Mouse (Mus musculus) erythroblast, embryonic 14.5 days (primary cell): ENCODE measurements at regions not wholly inside any gene's neighbourhood (a gene's known extent, or its start where the extent isn't known, plus 50 kb on each side); places are given as distances from the start of the nearest gene placed in this dataset.

Source experiments
- H3K27me3 ChIP-seq: 2 replicates; pipeline ENCODE4 v1.6.1; 2012; ENCODE audit warnings: inconsistent platforms; ENCODE audit not compliant: control insufficient read depth
- H3K36me3 ChIP-seq: 2 replicates; pipeline ENCODE4 v1.6.1; 2012; ENCODE audit warnings: mild to moderate bottlenecking, inconsistent platforms; ENCODE audit not compliant: control insufficient read depth
- H3K4me1 ChIP-seq: 2 replicates; pipeline ENCODE4 v1.6.1; 2012; ENCODE audit warnings: inconsistent platforms; ENCODE audit not compliant: control insufficient read depth
- H3K4me3 ChIP-seq: replicated peaks from 2 replicates; pipeline ENCODE3; 2012; ENCODE audit warnings: moderate library complexity, mild to moderate bottlenecking, inconsistent platforms
- H3K9me3 ChIP-seq: 2 replicates; pipeline ENCODE4 v1.6.1; 2012; ENCODE audit warnings: low read length, inconsistent platforms, mixed read lengths; ENCODE audit not compliant: control insufficient read depth
- GATA1 ChIP-seq: IDR thresholded peaks from 2 replicates; pipeline ENCODE4 v1.6.1; 2012; ENCODE audit warnings: low read length, inconsistent platforms, mixed read lengths
- TAL1 ChIP-seq: IDR thresholded peaks from 3 replicates; pipeline ENCODE4 v1.6.1; 2012; ENCODE audit warnings: low read length, inconsistent platforms, mixed read lengths

DNA sequence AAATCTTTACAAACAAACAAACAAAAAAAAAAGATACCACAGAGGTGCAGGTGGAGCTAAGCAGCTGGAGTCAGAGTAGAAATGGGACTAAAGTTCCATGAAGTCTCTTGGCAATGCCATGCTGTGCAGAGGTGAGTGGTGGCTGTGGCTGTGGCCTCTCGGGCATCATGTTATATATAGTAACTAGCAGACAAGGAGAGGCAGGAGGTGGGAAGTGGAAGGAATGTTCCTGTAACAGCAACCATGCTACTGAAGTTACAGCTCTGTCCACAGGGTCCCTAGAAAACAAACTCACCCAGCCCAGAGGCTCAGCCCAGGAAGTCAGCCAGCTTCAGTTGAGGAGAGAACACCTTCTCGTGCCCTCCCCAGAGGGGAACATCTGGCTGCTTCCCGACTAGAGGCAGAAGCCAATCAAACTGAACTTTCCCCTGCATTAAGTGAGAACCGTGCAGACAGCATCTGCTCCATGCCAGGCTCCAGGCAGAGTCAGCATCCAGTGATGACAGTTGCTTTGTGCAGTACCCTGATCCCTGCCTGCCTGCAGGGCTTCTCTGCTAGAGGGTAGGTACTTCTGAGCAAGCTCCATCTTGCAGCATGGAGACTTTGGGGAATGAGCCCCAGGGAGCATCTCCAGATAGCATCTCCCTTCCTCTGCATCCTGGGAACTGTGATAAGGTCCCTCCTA, 154.2 kb downstream of the Rybp start:
- TF ChIP-seq GATA1, result no peak
- no peak for TF ChIP-seq TAL1
- H3K9me3 ChIP-seq, result no peaks in the 10 kb centered on the region
- no peaks in the 10 kb centered on the region for H3K36me3 ChIP-seq
- H3K27me3 ChIP-seq, result no peaks in the 10 kb centered on the region
- H3K4me3 ChIP-seq, result no peak overlapping the region
- no peaks in the 10 kb centered on the region for H3K4me1 ChIP-seq

DNA sequence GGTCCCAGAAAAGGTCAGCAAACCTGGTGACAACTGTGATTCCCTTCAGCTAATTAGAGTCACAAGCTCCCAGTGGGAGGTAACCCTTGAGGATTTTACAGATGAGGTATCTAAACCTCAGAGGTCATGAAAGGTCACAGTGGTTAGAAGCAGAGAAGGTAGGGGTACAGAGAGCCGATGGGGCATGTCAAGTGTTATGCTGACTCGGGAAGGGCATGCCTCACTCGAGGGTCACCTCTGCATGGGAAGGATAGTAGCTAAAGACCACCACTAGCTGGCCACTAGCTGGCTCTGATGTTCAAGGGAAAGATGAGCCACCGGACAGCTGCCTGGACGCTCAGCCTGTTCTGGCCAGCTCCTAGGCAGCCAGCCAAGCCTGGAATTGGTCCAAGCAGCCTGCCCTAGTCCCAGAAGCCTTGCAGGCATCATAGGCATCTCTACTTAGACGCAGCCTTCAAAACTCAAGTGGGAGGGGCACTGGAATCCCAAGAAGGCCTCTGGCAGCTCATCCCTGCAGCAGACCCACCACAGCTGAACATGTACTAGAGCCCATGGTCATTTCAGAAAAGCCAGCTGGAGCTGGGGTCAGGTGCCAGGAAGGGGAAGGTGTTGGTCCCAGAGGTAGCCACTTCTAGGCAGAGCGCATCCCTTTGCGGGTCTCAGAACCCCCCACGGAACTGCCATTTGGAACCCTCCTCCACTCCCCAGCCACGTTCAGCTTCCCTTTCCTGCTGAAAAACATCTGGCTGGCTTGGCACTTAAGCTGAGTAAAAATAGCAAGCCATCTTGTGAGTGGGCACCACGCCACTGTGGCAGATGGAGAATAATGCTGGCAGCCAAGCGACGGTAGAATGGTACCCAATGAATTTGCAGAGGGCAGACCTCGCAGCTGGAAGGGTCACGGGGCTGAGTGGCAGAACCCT, 159.8 kb downstream of the Rybp start:
- no peaks in the 10 kb centered on the region for H3K27me3 ChIP-seq
- no peaks in the 10 kb centered on the region for H3K36me3 ChIP-seq
- no peaks in the 10 kb centered on the region for H3K4me1 ChIP-seq
- H3K9me3 ChIP-seq, result no peaks in the 10 kb centered on the region
- TF ChIP-seq GATA1, result no peak
- no peak overlapping the region for H3K4me3 ChIP-seq

DNA sequence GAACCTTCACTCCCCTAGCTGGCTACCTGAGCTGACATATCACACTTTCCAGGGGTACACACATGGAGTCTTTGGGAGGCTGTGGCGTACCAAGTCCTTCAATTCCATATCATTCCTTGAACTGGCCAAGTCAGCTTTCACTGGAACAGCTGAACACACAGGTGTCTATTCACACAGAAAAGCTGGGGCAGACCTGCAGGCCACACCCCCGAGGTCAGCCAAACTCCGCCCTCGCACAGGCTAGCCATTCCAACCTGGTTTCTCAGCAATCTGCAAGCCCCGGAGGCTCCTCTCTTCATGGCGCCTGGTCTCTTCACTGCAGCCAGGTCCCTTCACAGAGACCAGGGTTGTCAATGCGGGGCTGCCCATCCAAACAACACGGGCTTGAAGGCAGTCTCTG, 160.5 kb downstream of the Rybp start:
- H3K9me3 ChIP-seq, result no peaks in the 10 kb centered on the region
- H3K36me3 ChIP-seq, result no peaks in the 10 kb centered on the region
- H3K4me1 ChIP-seq, result no peaks in the 10 kb centered on the region
- no peak overlapping the region for H3K4me3 ChIP-seq
- TF ChIP-seq GATA1 (no peak), TAL1 (no peak)
- no peaks in the 10 kb centered on the region for H3K27me3 ChIP-seq

DNA sequence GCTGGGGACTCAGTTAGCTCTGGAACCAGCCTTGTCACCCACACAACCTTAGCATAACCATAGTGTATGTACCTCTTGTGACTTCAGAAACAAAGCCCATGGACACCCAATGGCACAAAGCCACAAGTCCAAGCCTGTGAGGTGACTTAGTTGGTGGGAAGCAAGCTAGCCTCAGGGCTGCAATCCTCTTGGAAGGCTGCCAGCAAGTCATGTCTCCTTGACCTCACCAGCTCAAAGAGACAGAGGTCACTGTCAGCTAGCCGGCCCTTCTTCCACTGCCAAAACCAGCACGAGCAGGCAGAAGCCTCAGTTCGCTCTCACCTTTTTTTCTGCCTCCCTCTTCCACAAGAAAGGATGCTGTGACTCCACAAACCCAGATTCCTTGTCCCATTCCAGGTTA, 161.0 kb downstream of the Rybp start:
- no peaks in the 10 kb centered on the region for H3K27me3 ChIP-seq
- no peaks in the 10 kb centered on the region for H3K36me3 ChIP-seq
- no peak overlapping the region for H3K4me3 ChIP-seq
- H3K9me3 ChIP-seq, result no peaks in the 10 kb centered on the region
- no peaks in the 10 kb centered on the region for H3K4me1 ChIP-seq
- TF ChIP-seq GATA1 (no peak), TAL1 (no peak)

DNA sequence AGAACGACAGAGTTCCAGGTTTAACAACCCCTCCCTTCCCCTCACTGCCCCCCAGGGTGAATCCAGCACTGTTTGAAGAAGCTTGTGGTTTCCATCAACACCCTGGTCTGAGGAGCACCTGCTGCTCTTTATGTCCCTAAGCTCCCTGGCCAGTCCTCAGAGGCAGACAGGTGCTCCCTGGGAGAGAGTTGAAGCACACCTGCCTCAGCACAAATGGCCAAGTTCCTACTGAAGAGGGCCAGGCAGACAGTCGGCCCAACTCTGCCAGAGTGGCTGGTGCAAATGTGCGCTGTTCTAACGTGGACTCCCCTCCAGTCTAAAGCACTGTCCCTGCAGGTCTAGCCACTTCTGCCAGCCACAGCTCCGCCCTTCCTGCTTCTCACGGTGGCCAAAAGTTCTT, 166.0 kb downstream of the Rybp start:
- no peaks in the 10 kb centered on the region for H3K9me3 ChIP-seq
- no peaks in the 10 kb centered on the region for H3K4me1 ChIP-seq
- no peaks in the 10 kb centered on the region for H3K36me3 ChIP-seq
- no peaks in the 10 kb centered on the region for H3K27me3 ChIP-seq
- TF ChIP-seq TAL1 (no peak), GATA1 (no peak)
- no peak overlapping the region for H3K4me3 ChIP-seq

DNA sequence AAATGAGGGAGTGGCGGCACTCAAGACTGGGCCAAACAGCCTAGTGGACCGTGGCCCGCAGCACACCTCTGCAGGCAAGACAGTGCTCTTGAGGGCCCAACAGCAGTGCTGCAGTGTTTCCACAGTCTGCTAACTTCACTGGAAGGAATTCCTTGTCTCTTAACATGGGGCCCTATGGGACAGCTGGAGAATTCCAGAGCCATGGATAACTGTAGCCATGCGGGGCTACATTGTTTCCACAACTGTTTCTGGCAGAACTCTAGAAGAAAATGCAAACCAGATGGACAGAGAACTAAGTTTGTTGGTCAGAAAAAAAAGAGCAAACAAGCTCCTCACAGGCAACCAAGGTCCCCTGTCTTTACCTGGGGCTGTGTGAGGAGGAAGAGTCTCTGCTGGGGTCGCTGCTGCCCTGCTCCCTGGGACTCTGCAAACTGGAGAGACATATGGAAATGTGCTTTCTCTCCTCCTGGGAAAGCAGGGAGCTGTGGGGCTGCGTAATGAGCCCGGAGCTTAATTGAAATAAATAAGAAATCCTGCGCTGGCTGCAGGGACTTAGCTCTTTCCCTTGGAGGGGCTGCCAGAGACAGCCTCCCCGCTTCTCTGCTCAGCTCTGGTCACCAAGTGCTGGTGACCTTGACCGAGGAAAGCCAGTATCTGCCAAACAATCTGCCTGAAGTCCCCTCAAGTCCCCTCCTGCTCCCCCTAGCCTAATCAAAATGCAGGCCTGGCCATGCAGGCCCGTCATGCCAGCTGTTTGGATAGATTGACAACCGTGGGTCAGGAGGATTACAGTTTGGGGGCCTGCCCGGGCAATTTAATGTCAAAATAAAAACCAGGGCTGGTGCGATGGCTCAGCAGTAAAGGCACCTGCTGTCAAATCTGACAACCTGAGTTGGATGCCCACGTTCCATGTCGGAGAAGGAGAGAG, 167.0 kb downstream of the Rybp start:
- Histone ChIP-seq H3K36me3 (no peaks in the 10 kb centered on the region), H3K4me1 (no peaks in the 10 kb centered on the region), H3K9me3 (no peaks in the 10 kb centered on the region), H3K4me3 (no peak overlapping the region), H3K27me3 (no peaks in the 10 kb centered on the region)
- TF ChIP-seq GATA1 (no peak), TAL1 (no peak)

DNA sequence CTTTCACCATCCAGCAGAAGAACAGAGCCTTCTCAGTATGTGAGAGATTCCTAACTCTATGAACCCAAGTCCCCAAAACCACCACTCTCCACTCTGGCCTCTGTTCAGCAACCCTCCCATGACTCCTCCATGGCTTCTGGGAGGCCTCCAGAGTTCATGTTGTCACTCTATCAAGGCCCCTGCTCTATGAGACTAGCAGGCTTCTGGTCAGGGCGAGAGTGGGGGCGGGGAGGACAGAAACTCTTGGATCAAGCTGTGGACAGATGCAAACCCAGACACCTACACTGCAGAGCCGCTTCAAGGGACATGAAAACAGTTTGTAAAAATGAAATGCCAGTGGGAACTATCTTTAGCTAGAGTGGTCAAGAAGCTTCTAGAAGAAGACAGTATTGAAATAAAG, 170.2 kb downstream of the Rybp start:
- Histone ChIP-seq H3K9me3 (no peaks in the 10 kb centered on the region), H3K27me3 (no peaks in the 10 kb centered on the region), H3K4me3 (no peak overlapping the region), H3K4me1 (no peaks in the 10 kb centered on the region), H3K36me3 (no peaks in the 10 kb centered on the region)
- no peak for TF ChIP-seq TAL1
- TF ChIP-seq GATA1, result no peak

DNA sequence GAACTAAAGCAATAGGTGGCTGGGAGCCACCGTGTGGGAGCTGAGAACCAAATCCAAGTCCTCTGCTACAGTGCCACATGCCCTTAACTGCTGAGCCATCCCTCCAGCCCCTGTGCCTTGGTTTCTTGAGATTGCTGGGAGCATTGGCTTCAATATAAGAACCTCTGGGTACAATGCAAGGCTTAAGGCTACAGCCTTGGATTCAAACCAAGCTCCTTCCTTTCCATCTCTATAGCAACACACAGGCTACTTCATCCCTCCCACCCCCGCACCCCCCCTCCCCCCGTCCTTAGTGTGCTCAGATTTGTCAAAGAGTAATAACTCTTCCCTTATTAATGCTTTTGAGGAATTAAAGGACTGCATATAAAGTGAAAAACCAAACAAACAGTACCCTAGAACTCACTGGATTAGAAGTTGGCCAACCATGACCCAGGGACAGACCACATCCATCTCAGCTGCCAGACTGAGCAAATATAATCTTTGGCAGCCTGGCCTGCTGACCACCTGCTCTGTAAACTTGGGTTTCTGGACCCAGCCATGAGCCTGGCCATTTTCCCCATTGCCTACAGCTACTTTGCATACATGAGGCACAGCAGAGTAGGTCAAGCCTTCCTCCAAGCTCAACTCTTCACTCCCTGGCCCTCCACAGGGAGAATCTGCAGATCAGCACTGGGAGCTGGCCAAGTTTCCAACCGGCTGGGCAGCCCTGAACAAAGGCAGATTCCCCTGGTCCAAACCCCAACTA, 173.7 kb downstream of the Rybp start:
- H3K9me3 ChIP-seq, result no peaks in the 10 kb centered on the region
- H3K4me1 ChIP-seq, result no peaks in the 10 kb centered on the region
- H3K36me3 ChIP-seq, result no peaks in the 10 kb centered on the region
- no peaks in the 10 kb centered on the region for H3K27me3 ChIP-seq
- H3K4me3 ChIP-seq, result no peak overlapping the region
- no peak for TF ChIP-seq GATA1
- TF ChIP-seq TAL1, result no peak
